ENCODE assay signal across 12 mouse cellular contexts in genomic region chr14:49493793-49494192, GRCm38 (mm10). TPM values are rescaled to one million over a fixed set of nuclear protein-coding genes. Genes with fewer than 3 reads are reported as not detected.
DNase-seq lines count a peak whose midpoint lies in the region; ATAC-seq lines count a peak whose summit lies in the region.
"Had no signal": no experiment of that assay in that cellular context is flagged by ENCODE, and none has a peak within 500 bp of the region (broad histone marks: within the 10 kb centered on the region; RNA-seq: fewer than 3 reads in every experiment).

No protein-coding gene starts in this region.

- no peak overlapping the region for H3K4me2 ChIP-seq in intestine, embryonic 16.5 days (ENCODE audit: low read depth, low read length)
- H3K4me2 ChIP-seq: lung, embryonic 15.5 days had no signal

- H3K27me3 ChIP-seq in intestine, embryonic 16.5 days (replicated peaks; ENCODE audit: control insufficient read depth, insufficient read depth, low read length), result no peaks in the 10 kb centered on the region
- H3K27me3 ChIP-seq: lung, embryonic 15.5 days had no signal

- H3K4me3 ChIP-seq in intestine, embryonic 16.5 days (ENCODE audit: low read length), result no peak overlapping the region
- H3K4me3 ChIP-seq: erythroblast, embryonic 14.5 days; layer of hippocampus, adult 2 months; lung, embryonic 15.5 days had no signal

- no peak overlapping the region for H3K27ac ChIP-seq in intestine, embryonic 16.5 days (ENCODE audit: low read length)
- H3K27ac ChIP-seq: layer of hippocampus, adult 2 months; lung, embryonic 15.5 days had no signal

- H3K9ac ChIP-seq in intestine, embryonic 16.5 days (ENCODE audit: low read depth, low read length), result no peak overlapping the region
- H3K9ac ChIP-seq: lung, embryonic 15.5 days had no signal

- H3K9me3 ChIP-seq in intestine, embryonic 16.5 days (ENCODE audit: control insufficient read depth, low read length), result no peaks in the 10 kb centered on the region
- H3K9me3 ChIP-seq: lung, embryonic 15.5 days had no signal

- peak; percentile 99 for ATAC-seq in cerebellum, adult (ENCODE audit: insufficient number of reproducible peaks, low FRiP score, low TSS enrichment)
- no peak for ATAC-seq in intestine, embryonic 16.5 days

- no peak for DNase-seq in cerebellum, postnatal 4 days (ENCODE audit: low spot score in 2 of 2)
- peak; percentile 28 for DNase-seq in urinary bladder, postnatal 14 days (ENCODE audit: low spot score)
- DNase-seq in urinary bladder, postnatal 10 days (ENCODE audit: low spot score), result no peak
- peak; percentile 28 to 39 for DNase-seq in layer of hippocampus, adult 8-10 months (ENCODE audit: low spot score in 2 of 2)
- DNase-seq in thymus, postnatal 4 days, result no peak
- no peak for DNase-seq in urinary bladder, postnatal 4 days (ENCODE audit: low spot score in 2 of 2)

- 44% methylated on average over 1 of the region's 1 CpGs for WGBS in intestine, embryonic 16.5 days

- H3K4me1 ChIP-seq in intestine, embryonic 16.5 days (ENCODE audit: control insufficient read depth, insufficient read depth, low read length), result no peaks in the 10 kb centered on the region
- H3K4me1 ChIP-seq: lung, embryonic 15.5 days had no signal

- H3K36me3 ChIP-seq in intestine, embryonic 16.5 days (ENCODE audit: control insufficient read depth, insufficient read depth, low read length), result no peaks in the 10 kb centered on the region
- H3K36me3 ChIP-seq: lung, embryonic 15.5 days had no signal

RNA-seq across cellular contexts. Expression of gene Slc35f4, which starts 32.1 kb away (rescaled TPM):
- total RNA-seq in layer of hippocampus, adult 8-10 months (2022), result 10 to 100 TPM; 12.6 to 15.2 (median 14.6) TPM
- polyA plus RNA-seq in intestine, embryonic 16.5 days (2015; fragmentation: Nextera tagmentation; extraction: Ambion mirVana), result 0.10 and 0.23 TPM in 2 replicates
- polyA plus RNA-seq: erythroblast, embryonic 14.5 days; lung, embryonic 15.5 days; spleen, adult 2 months had no signal

Comparison
In these comparisons a context has a peak if more than half of its experiments do, and no peak if none do; other contexts are left out.
1. DNase-seq: peak in urinary bladder, postnatal 14 days (single experiment) and layer of hippocampus, adult 8-10 months (2 of 2); none in cerebellum, postnatal 4 days (0 of 2), urinary bladder, postnatal 10 days (single experiment), thymus, postnatal 4 days (single experiment) and urinary bladder, postnatal 4 days (0 of 2).